ENCODE assay signal across 14 mouse cellular contexts in the genomic region with DNA sequence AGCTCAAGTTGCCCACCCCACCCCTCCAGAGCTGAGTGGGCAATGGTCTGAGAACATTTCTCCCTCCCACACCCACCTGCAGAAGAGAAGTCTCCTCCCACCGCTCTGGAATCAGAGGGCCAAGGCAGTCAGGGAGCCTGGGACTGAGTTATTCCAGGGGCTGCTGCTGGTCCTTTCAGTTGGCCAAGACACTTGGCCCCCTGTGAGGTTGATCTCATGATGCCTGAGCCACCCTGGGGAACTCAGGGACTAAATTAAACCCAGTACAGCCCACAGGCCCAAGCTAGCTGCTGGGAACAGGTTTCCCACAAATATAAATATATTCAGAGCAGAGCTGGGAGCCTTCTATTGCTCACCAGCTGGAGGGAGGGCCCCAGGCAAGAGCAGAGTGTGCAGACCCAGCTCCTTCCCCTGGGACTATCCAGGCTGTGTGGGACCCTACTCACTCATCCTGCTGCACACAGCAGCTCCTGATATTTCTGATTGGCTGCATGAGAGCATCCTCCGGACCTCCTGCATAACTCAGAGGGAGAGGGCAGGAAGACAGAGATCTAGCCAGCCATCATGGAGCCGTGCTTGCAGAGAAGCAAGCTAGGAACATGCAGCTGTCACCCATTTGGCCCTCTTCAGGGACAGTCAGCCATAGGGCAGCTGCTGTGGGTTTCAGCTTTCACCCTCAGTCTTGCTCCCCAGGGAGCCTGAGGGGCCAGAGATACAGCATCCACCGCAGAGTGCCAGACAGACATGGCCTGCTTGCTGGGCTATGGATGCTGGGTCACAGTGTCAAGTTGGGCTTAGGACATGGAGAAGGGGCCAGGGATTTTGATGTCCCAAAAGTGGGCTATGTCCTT. TPM values are rescaled to one million over a fixed set of nuclear protein-coding genes. Genes with fewer than 3 reads are reported as not detected.
DNase-seq lines count a peak whose midpoint lies in the region; ATAC-seq and TF ChIP-seq lines count a peak whose summit lies in the region.
"Had no signal": no experiment of that assay in that cellular context is flagged by ENCODE, and none has a peak within 500 bp of the region (broad histone marks: within the 10 kb centered on the region; RNA-seq: fewer than 3 reads in every experiment).

No protein-coding gene starts in this region.

- H3K27me3 ChIP-seq in heart, embryonic 10.5 days (ENCODE audit: insufficient read depth, poor library complexity, severe bottlenecking), result no peaks in the 10 kb centered on the region
- no peaks in the 10 kb centered on the region for H3K27me3 ChIP-seq in lung, postnatal 0 days (replicated peaks; ENCODE audit: insufficient read depth, low read length)
- no peaks in the 10 kb centered on the region for H3K27me3 ChIP-seq in embryonic facial prominence, embryonic 12.5 days
- no peaks in the 10 kb centered on the region for H3K27me3 ChIP-seq in hindbrain, embryonic 16.5 days (replicated peaks; ENCODE audit: control insufficient read depth, insufficient read depth, low read length)
- H3K27me3 ChIP-seq: intestine, embryonic 15.5 days had no signal

- peaks cover 56% of the 10 kb centered on the region for H3K4me1 ChIP-seq in heart, embryonic 10.5 days
- no peaks in the 10 kb centered on the region for H3K4me1 ChIP-seq in lung, postnatal 0 days (ENCODE audit: insufficient read depth, low read depth, low read length)
- 0 out of 2 replicates have a peak, but pooled peaks cover 5% of the 10 kb centered on the region for H3K4me1 ChIP-seq in embryonic facial prominence, embryonic 12.5 days
- H3K4me1 ChIP-seq in hindbrain, embryonic 16.5 days (ENCODE audit: control insufficient read depth, insufficient read depth, low read depth, low read length), result no peaks in the 10 kb centered on the region
- H3K4me1 ChIP-seq: intestine, embryonic 15.5 days had no signal

- no peaks in the 10 kb centered on the region for H3K36me3 ChIP-seq in heart, embryonic 10.5 days
- H3K36me3 ChIP-seq in lung, postnatal 0 days (ENCODE audit: insufficient read depth, low read length), result no peaks in the 10 kb centered on the region
- no peaks in the 10 kb centered on the region for H3K36me3 ChIP-seq in embryonic facial prominence, embryonic 12.5 days
- H3K36me3 ChIP-seq in hindbrain, embryonic 16.5 days (ENCODE audit: control insufficient read depth, insufficient read depth, low read length), result no peaks in the 10 kb centered on the region
- H3K36me3 ChIP-seq: intestine, embryonic 15.5 days had no signal

- TF ChIP-seq EP300 in lung, postnatal 0 days (IDR thresholded peaks at IDR 0.05), result no peak

- 57% methylated on average over 4 of the region's 4 CpGs for WGBS in heart, embryonic 10.5 days
- WGBS in lung, postnatal 0 days, result 38% methylated on average over 4 of the region's 4 CpGs
- 43% methylated on average over 4 of the region's 4 CpGs for WGBS in embryonic facial prominence, embryonic 12.5 days
- WGBS in hindbrain, embryonic 16.5 days, result 74% methylated on average over 4 of the region's 4 CpGs

- no peaks in the 10 kb centered on the region for H3K9me3 ChIP-seq in heart, embryonic 10.5 days
- no peaks in the 10 kb centered on the region for H3K9me3 ChIP-seq in lung, postnatal 0 days (ENCODE audit: low read length)
- no peaks in the 10 kb centered on the region for H3K9me3 ChIP-seq in embryonic facial prominence, embryonic 12.5 days
- no peaks in the 10 kb centered on the region for H3K9me3 ChIP-seq in hindbrain, embryonic 16.5 days (ENCODE audit: control insufficient read depth, low read length)
- H3K9me3 ChIP-seq: intestine, embryonic 15.5 days had no signal

- ATAC-seq in lung, postnatal 0 days, result peak; percentile 14; the same call in 1 of the 2 replicates
- ATAC-seq in embryonic facial prominence, embryonic 12.5 days (ENCODE audit: insufficient number of reproducible peaks, insufficient read depth, low FRiP score, low TSS enrichment), result 0 out of 2 replicates have a peak, but pooled peaks have one; percentile 22
- ATAC-seq in hindbrain, embryonic 16.5 days, result 0 out of 2 replicates have a peak, but pooled peaks have one; percentile 2
- ATAC-seq in megakaryocyte progenitor cell, adult 5-6 weeks (replicated peaks; ENCODE audit: poor library complexity), result no peak
- ATAC-seq: intestine, embryonic 15.5 days had no signal

- DNase-seq in heart, embryonic 10.5 days (ENCODE audit: low spot score), result no peak
- DNase-seq in heart, postnatal 4 days, result no peak
- DNase-seq in lung, postnatal 0 days (ENCODE audit: low spot score), result no peak
- DNase-seq in lung, postnatal 10 days, result no peak
- no peak for DNase-seq in embryo, embryonic 9.5 days (ENCODE audit: extremely low spot score)
- DNase-seq: adrenal gland, postnatal 10 days; cerebellum, adult 18-20 months; left cerebral cortex, postnatal 4 days; thymus, postnatal 36 days had no signal

- no peak for TF ChIP-seq CTCF in lung, postnatal 0 days (IDR thresholded peaks at IDR 0.05)

- H3K4me2 ChIP-seq in lung, postnatal 0 days (replicated peaks; ENCODE audit: low read depth, low read length), result no peak overlapping the region
- H3K4me2 ChIP-seq in embryonic facial prominence, embryonic 12.5 days (replicated peaks), result no peak overlapping the region
- H3K4me2 ChIP-seq in hindbrain, embryonic 16.5 days (ENCODE audit: low read length), result no peak overlapping the region
- H3K4me2 ChIP-seq: intestine, embryonic 15.5 days had no signal

- H3K9ac ChIP-seq in lung, postnatal 0 days (replicated peaks; ENCODE audit: low read depth), result no peak overlapping the region
- no peak overlapping the region for H3K9ac ChIP-seq in embryonic facial prominence, embryonic 12.5 days
- H3K9ac ChIP-seq in hindbrain, embryonic 16.5 days (ENCODE audit: low read depth, low read length), result no peak overlapping the region
- H3K9ac ChIP-seq: intestine, embryonic 15.5 days had no signal

- 0 out of 2 replicates have a peak overlapping the region, but pooled peaks have one; percentile 10 for H3K27ac ChIP-seq in heart, embryonic 10.5 days
- no peak overlapping the region for H3K27ac ChIP-seq in lung, postnatal 0 days (ENCODE audit: low read length)
- no peak overlapping the region for H3K27ac ChIP-seq in embryonic facial prominence, embryonic 12.5 days
- H3K27ac ChIP-seq in hindbrain, embryonic 16.5 days (ENCODE audit: low read depth, low read length), result no peak overlapping the region
- H3K27ac ChIP-seq: intestine, embryonic 15.5 days had no signal

- H3K4me3 ChIP-seq in heart, embryonic 10.5 days, result no peak overlapping the region
- H3K4me3 ChIP-seq in lung, postnatal 0 days (ENCODE audit: low read depth, low read length), result no peak overlapping the region
- H3K4me3 ChIP-seq in embryonic facial prominence, embryonic 12.5 days, result no peak overlapping the region
- H3K4me3 ChIP-seq in hindbrain, embryonic 16.5 days (ENCODE audit: low read length), result no peak overlapping the region
- H3K4me3 ChIP-seq: intestine, embryonic 15.5 days had no signal

RNA-seq across cellular contexts. Expression of gene Asb2, which starts 3.4 kb away (rescaled TPM):
- 152 and 312 TPM in 2 replicates for polyA plus RNA-seq in heart, embryonic 10.5 days (2016; fragmentation: Nextera tagmentation; extraction: Ambion mirVana)
- total RNA-seq in heart, postnatal 4 days (2021), result 100 to 1,000 TPM; 330 to 353 TPM
- polyA plus RNA-seq in lung, postnatal 0 days (2015; fragmentation: Nextera tagmentation; extraction: Ambion mirVana), result 5.1 TPM in 2 replicates
- polyA plus RNA-seq in embryonic facial prominence, embryonic 12.5 days (2016; fragmentation: Nextera tagmentation; extraction: Ambion mirVana), result 2.1 and 2.4 TPM in 2 replicates
- 1.4 and 2.1 TPM in 2 replicates for polyA plus RNA-seq in hindbrain, embryonic 16.5 days (2015; fragmentation: Nextera tagmentation; extraction: Ambion mirVana)
- 0.10 TPM in 1 of 2 replicates, not detected in the other for total RNA-seq in megakaryocyte progenitor cell, adult 5-6 weeks (2015)
- total RNA-seq in megakaryocyte progenitor cell, adult 5-6 weeks (2017), result not detected in 2 replicates

RNA-seq across cellular contexts. Expression of gene Otub2, which starts 29.3 kb away (rescaled TPM):
- polyA plus RNA-seq in heart, embryonic 10.5 days (2016; fragmentation: Nextera tagmentation; extraction: Ambion mirVana), result 22.5 and 26.0 TPM in 2 replicates
- 1 to 10 TPM; 3.7 to 4.2 TPM for total RNA-seq in heart, postnatal 4 days (2021)
- 6.0 and 6.4 TPM in 2 replicates for polyA plus RNA-seq in lung, postnatal 0 days (2015; fragmentation: Nextera tagmentation; extraction: Ambion mirVana)
- 12.7 and 14.1 TPM in 2 replicates for polyA plus RNA-seq in embryonic facial prominence, embryonic 12.5 days (2016; fragmentation: Nextera tagmentation; extraction: Ambion mirVana)
- polyA plus RNA-seq in hindbrain, embryonic 16.5 days (2015; fragmentation: Nextera tagmentation; extraction: Ambion mirVana), result 23.4 and 23.7 TPM in 2 replicates
- 0.54 and 3.0 TPM in 2 replicates for total RNA-seq in megakaryocyte progenitor cell, adult 5-6 weeks (2015)
- total RNA-seq in megakaryocyte progenitor cell, adult 5-6 weeks (2017), result 0.54 and 1.3 TPM in 2 replicates

RNA-seq across cellular contexts. Expression of gene Fam181a, which starts 48.4 kb away (rescaled TPM):
- polyA plus RNA-seq in heart, embryonic 10.5 days (2016; fragmentation: Nextera tagmentation; extraction: Ambion mirVana), result not detected in 2 replicates
- not detected for total RNA-seq in heart, postnatal 4 days (2021)
- polyA plus RNA-seq in lung, postnatal 0 days (2015; fragmentation: Nextera tagmentation; extraction: Ambion mirVana), result 0.19 and 0.35 TPM in 2 replicates
- polyA plus RNA-seq in embryonic facial prominence, embryonic 12.5 days (2016; fragmentation: Nextera tagmentation; extraction: Ambion mirVana), result 0.69 and 1.3 TPM in 2 replicates
- polyA plus RNA-seq in hindbrain, embryonic 16.5 days (2015; fragmentation: Nextera tagmentation; extraction: Ambion mirVana), result 5.6 and 6.0 TPM in 2 replicates
- total RNA-seq in megakaryocyte progenitor cell, adult 5-6 weeks (2015), result not detected in 2 replicates
- not detected in 2 replicates for total RNA-seq in megakaryocyte progenitor cell, adult 5-6 weeks (2017)
- total RNA-seq: adrenal gland, postnatal 10 days; gastrocnemius, postnatal 4 days had no signal

RNA-seq across cellular contexts. Expression of gene 9330161L09Rik, which starts 48.4 kb away (rescaled TPM):
- polyA plus RNA-seq in heart, embryonic 10.5 days (2016; fragmentation: Nextera tagmentation; extraction: Ambion mirVana), result 0.53 and 0.62 TPM in 2 replicates
- total RNA-seq in heart, postnatal 4 days (2021), result 1 to 10 TPM; 2.5 to 3.3 TPM
- 0.18 and 0.19 TPM in 2 replicates for polyA plus RNA-seq in lung, postnatal 0 days (2015; fragmentation: Nextera tagmentation; extraction: Ambion mirVana)
- polyA plus RNA-seq in embryonic facial prominence, embryonic 12.5 days (2016; fragmentation: Nextera tagmentation; extraction: Ambion mirVana), result 0.38 and 0.49 TPM in 2 replicates
- 0.93 and 1.4 TPM in 2 replicates for polyA plus RNA-seq in hindbrain, embryonic 16.5 days (2015; fragmentation: Nextera tagmentation; extraction: Ambion mirVana)
- total RNA-seq in megakaryocyte progenitor cell, adult 5-6 weeks (2015), result 1.5 and 3.0 TPM in 2 replicates
- 0.25 and 0.47 TPM in 2 replicates for total RNA-seq in megakaryocyte progenitor cell, adult 5-6 weeks (2017)

Comparison
In these comparisons a context has a peak if more than half of its experiments do, and no peak if none do; other contexts are left out.
1. RNA of gene Asb2, which starts 3.4 kb away (polyA plus RNA-seq): 152 to 312 TPM in heart, embryonic 10.5 days; 5.1 TPM in lung, postnatal 0 days, 2.1 to 2.4 TPM in embryonic facial prominence, embryonic 12.5 days and 1.4 to 2.1 TPM in hindbrain, embryonic 16.5 days; every median in the first group is over 10 times any median in the second.